Mouse (Mus musculus) neural tube, embryonic 12.5 days (tissue): ENCODE measurements around the gene Kcnk5. TPM values are rescaled to one million over a fixed set of nuclear protein-coding genes. Genes with fewer than 3 reads are reported as not detected.

Experiments used
- ATAC-seq: fragments of 200-750 bp; cut with Nextera tagmentation; 2 replicates; pipeline ENCODE4 v1.8.0; 2017; ENCODE audit warnings: low read depth, mild to moderate bottlenecking, moderate TSS enrichment, moderate library complexity; ENCODE audit not compliant: low FRiP score
- H3K27ac ChIP-seq: fragments of 300-500 bp; sonication (generic); 2 replicates; pipeline ENCODE4 v1.5.1; 2016
- H3K27me3 ChIP-seq: fragments of 300-500 bp; sonication (generic); replicated peaks from 2 replicates; pipeline ENCODE4 v1.6.1; 2016; ENCODE audit warnings: mild to moderate bottlenecking
- H3K36me3 ChIP-seq: fragments of 300-500 bp; sonication (generic); 2 replicates; pipeline ENCODE4 v1.6.1; 2016; ENCODE audit warnings: mild to moderate bottlenecking
- H3K4me1 ChIP-seq: fragments of 300-500 bp; sonication (generic); 2 replicates; pipeline ENCODE4 v1.6.1; 2016
- H3K4me2 ChIP-seq: fragments of 300-500 bp; sonication (generic); replicated peaks from 2 replicates; pipeline ENCODE4 v1.6.1; 2016; ENCODE audit warnings: mild to moderate bottlenecking
- H3K4me3 ChIP-seq: fragments of 300-500 bp; sonication (generic); 2 replicates; pipeline ENCODE4 v1.5.1; 2016
- H3K9ac ChIP-seq: fragments of 300-500 bp; sonication (generic); 2 replicates; pipeline ENCODE4 v1.6.1; 2016; ENCODE audit warnings: mild to moderate bottlenecking
- H3K9me3 ChIP-seq: fragments of 300-500 bp; sonication (generic); 2 replicates; pipeline ENCODE4 v1.6.1; 2016; ENCODE audit warnings: mild to moderate bottlenecking
- WGBS: fragments of 180-500 bp; shearing (Covaris S2); methylation state at CpG from one replicate; pipeline ENCODE4 v1.1.7; 2016; 5-methylcytosine and 5-hydroxymethylcytosine counted together
- polyA plus RNA-seq: library from polyadenylated mRNA; unstranded; fragments of >200 nt; fragmentation: Nextera tagmentation; extraction: Ambion mirVana; gene quantifications from 2 replicates; pipeline ENCODE4 v1.2.1, GENCODE M21; 2016

Gene Kcnk5
- polyA plus RNA-seq, 1 experiment from 2014 or later, result 8.4 TPM

DNA sequence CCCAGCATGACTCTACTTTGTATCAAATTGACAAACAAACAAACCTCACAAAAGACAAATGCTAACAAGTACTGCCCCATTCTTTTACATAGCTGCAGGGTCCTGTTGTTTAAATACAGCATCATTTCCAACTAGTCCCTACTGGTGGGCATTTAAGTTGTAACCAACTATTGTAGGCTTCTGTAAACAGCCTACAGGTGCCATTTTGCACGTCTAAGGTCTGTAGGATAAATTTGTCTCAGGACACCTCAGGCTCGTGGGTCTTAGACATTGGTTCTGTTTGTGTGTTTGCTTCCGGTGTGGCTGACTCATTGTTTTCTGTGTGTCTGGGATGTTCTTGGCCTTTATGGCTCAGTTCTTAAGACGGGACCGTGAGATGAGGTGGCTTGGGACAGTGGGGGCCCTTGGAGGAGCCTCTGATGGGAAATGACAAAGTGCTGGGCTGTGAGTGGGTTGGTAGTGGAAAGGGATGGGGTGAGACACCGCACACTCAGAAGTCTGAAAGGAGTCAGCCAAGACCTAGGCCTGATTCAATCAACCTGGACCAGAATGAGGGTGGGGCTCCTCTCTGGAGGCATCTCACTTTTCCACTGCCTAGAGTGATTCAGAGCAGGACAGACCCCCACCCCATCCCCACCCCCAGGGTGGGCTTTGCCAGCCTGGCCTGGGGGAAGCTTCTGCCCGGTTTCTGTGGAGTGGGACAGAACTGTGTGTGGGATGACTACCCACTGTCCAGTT, 35.1 kb upstream of the Kcnk5 start:
- H3K4me2 ChIP-seq, result no peak overlapping the region
- no peak overlapping the region for H3K27ac ChIP-seq
- no peaks in the 10 kb centered on the region for H3K27me3 ChIP-seq
- H3K9ac ChIP-seq, result no peak overlapping the region
- no peak overlapping the region for H3K4me3 ChIP-seq
- peaks cover 5% of the 10 kb centered on the region; the same call in 1 of the 2 replicates for H3K4me1 ChIP-seq
- WGBS, result 79% methylated on average over 7 of the region's 7 CpGs
- H3K9me3 ChIP-seq, result no peaks in the 10 kb centered on the region
- no peaks in the 10 kb centered on the region for H3K36me3 ChIP-seq
- ATAC-seq, result no peak

DNA sequence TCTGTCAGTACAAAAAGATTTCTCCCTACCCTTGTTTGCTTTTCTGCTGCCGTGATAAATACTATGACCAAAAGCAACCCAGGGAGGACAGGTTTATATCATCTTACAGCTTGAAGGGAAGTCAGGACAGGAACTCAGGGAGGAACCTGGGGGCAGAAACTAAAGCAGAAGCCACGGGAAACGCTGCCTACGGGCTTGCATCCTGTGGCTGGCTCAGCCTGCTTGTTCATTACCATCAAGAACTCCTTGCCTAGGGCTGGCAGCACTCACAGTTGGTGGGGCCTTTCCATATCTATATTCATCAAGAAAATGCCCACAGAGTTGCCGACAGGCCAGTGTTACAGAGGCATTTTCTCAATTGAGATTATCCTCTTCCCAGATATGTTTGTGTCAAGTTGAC, 34.2 kb upstream of the Kcnk5 start:
- no peak for ATAC-seq

DNA sequence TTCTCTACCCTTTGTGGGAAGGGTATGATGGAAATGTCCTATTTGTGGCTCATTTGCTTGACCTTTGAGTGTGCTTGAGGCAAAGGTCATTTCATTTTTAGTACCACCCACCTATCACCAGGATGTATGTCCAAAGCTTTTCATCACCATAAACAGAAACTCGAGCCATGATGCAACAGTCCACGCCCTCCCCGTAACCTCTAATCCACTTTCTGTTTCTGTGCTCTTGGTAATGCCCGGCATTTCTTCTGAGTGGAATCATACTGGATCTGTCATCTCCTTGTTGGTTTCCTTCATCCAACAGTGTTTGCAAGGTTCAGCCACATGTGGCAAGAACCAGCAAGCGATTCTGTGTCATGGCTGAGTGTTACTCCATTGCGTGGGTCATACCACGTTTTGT, 32.5 kb upstream of the Kcnk5 start:
- Histone ChIP-seq H3K27me3 (no peaks in the 10 kb centered on the region), H3K9ac (no peak overlapping the region), H3K36me3 (no peaks in the 10 kb centered on the region), H3K4me1 (no peaks in the 10 kb centered on the region), H3K9me3 (no peaks in the 10 kb centered on the region), H3K4me3 (no peak overlapping the region), H3K4me2 (no peak overlapping the region), H3K27ac (no peak overlapping the region)
- WGBS, result 92% methylated on average over 7 of the region's 7 CpGs
- no peak for ATAC-seq

More for the DNA sequence above, 34.2 kb upstream of the Kcnk5 start:
- Histone ChIP-seq H3K4me2 (no peak overlapping the region), H3K4me1 (peaks cover 1% of the 10 kb centered on the region; the same call in 1 of the 2 replicates), H3K36me3 (no peaks in the 10 kb centered on the region), H3K27ac (no peak overlapping the region), H3K9me3 (no peaks in the 10 kb centered on the region), H3K27me3 (no peaks in the 10 kb centered on the region), H3K4me3 (no peak overlapping the region), H3K9ac (no peak overlapping the region)
- 64% methylated on average over 5 of the region's 5 CpGs for WGBS

DNA sequence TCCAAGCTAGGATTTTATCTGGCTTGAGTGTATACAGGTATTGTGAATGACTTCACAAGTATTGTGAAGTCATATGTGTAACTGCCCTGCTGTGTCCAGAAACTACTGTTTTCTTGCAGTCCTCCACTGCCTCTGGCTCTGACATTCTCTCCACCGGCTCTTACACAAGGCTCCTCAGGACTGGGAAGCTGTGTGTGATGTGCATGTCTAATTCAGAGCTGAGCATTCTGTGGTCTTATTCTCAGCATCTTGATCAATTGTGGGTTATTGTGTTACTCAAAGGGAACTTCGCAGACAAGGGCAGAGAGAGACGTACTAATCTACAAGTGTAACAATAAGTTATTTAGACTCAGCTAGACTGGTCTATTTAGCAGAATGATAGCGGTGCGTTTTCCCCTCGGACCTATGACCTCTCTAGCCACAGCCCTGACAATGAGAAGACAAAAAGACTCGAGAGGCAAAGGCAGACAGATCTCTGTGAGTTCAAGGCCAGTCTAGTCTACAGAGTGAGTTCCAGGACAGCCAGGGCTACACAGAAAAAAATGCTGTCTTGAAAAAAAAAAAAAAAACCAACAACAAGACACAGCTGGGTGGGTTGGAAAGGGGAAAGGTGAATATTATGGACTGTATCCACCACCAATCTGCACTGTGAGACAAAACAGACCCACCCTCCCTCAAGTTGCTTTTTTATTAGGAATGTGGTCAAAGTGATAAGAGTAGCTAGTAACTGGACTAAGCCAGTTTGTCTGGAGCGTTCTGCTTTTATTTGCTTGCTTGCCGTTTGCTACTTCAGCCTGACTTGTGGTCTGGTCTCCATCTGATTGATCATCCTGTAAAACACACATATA, 30.4 kb upstream of the Kcnk5 start:
- H3K4me2 ChIP-seq, result no peak overlapping the region
- peaks cover 7% of the 10 kb centered on the region for H3K4me1 ChIP-seq
- ATAC-seq, result no peak
- no peaks in the 10 kb centered on the region for H3K36me3 ChIP-seq
- H3K9me3 ChIP-seq, result no peaks in the 10 kb centered on the region
- no peak overlapping the region for H3K4me3 ChIP-seq
- no peaks in the 10 kb centered on the region for H3K27me3 ChIP-seq
- no peak overlapping the region for H3K27ac ChIP-seq
- WGBS, result 38% methylated on average over 9 of the region's 9 CpGs
- no peak overlapping the region for H3K9ac ChIP-seq

DNA sequence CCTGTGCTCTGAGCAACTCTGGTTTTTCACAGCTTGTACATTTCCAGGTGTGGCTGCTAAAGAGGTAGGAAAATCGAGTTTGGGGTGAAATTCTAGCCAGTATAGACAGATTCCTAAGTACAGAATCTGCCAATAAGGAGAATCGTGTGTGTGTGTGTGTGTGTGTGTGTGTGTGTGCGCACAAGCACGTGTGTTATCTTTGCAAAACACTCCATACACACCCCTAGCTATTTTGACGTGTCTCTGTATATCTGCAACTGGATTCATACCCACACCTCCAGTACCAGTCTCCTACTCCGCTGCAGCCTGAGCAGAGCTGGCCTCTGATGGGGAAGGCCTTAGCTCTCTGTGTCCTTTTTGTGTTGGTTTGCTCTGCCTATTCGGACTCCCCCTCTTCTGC, 28.3 kb upstream of the Kcnk5 start:
- WGBS, result 90% methylated on average over 7 of the region's 7 CpGs
- no peak for ATAC-seq
- Histone ChIP-seq H3K4me1 (peaks cover 7% of the 10 kb centered on the region), H3K27me3 (no peaks in the 10 kb centered on the region), H3K9me3 (no peaks in the 10 kb centered on the region), H3K9ac (no peak overlapping the region), H3K4me3 (no peak overlapping the region), H3K4me2 (no peak overlapping the region), H3K27ac (no peak overlapping the region), H3K36me3 (no peaks in the 10 kb centered on the region)

DNA sequence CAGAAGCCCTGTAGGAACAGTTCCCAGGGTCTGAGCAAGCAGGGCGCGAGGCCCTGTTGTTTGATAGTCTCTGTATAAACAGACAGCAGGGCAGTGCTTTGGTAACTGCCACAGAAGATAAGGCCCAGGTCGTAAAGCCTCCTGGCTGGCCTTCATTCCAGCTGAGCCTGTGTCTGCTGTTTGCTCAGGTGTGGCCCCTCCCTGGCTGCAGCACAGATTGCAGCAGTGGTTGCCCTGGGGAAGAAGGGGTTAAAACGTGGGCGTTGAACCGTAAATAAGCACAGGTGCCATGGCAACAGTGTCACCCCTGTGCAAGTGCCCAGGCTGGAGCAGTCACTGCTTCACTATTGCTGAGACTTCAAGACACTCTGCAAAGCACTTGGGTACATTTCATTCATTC, 26.8 kb upstream of the Kcnk5 start:
- no peak overlapping the region for H3K27ac ChIP-seq
- peak; percentile 29; the same call in 1 of the 2 replicates for ATAC-seq

DNA sequence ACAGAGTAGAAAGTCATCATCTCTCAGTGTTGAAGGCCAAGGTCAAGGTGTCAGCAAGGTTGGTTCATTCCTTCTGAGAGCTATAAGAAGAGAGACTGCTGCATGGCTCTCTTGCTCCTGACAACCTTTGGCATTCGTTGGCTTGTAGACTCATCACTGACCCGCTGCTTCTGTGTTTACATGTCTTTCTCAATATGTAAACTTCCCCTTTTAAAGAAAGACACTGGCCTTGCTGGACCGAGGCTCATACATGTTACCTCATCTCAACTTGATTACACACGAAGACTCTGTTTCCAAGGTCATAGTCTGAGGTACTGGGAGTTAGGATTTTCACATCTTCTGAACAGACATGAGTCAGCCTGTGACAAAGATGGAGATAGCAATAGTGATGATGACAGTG, 24.1 kb upstream of the Kcnk5 start:
- ATAC-seq, result no peak
- H3K4me3 ChIP-seq, result no peak overlapping the region
- 91% methylated on average over 4 of the region's 4 CpGs for WGBS
- H3K4me1 ChIP-seq, result peaks cover 7% of the 10 kb centered on the region
- H3K9me3 ChIP-seq, result no peaks in the 10 kb centered on the region
- H3K27me3 ChIP-seq, result no peaks in the 10 kb centered on the region; the same call in 1 of the 2 replicates
- H3K36me3 ChIP-seq, result no peaks in the 10 kb centered on the region
- H3K27ac ChIP-seq, result no peak overlapping the region
- no peak overlapping the region for H3K9ac ChIP-seq
- no peak overlapping the region for H3K4me2 ChIP-seq

More for the DNA sequence above, 26.8 kb upstream of the Kcnk5 start:
- H3K4me1 ChIP-seq, result peaks cover 7% of the 10 kb centered on the region
- no peaks in the 10 kb centered on the region for H3K36me3 ChIP-seq
- H3K9ac ChIP-seq, result no peak overlapping the region
- no peaks in the 10 kb centered on the region; the same call in 1 of the 2 replicates for H3K27me3 ChIP-seq
- no peak overlapping the region for H3K4me3 ChIP-seq
- H3K9me3 ChIP-seq, result no peaks in the 10 kb centered on the region
- 13% methylated on average over 6 of the region's 6 CpGs for WGBS
- H3K4me2 ChIP-seq, result no peak overlapping the region

DNA sequence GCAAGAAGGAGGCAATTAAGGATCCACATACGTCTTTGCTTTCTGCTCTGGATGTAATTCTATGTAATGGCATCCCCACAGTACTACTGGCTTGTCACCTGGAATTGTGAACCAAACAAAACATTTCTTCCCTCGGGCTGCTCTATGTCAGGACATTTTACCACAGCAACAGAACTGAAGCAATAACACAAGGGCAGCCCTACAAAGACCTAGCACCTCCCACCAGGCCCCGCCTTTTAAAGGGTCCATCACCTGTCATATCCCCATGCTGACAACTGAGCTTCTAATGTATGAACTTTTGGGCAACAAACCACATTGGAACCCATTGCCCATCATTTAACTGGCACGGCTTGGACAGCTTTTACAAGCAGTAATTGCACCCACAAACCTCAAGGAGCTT, 21.7 kb upstream of the Kcnk5 start:
- H3K36me3 ChIP-seq, result no peaks in the 10 kb centered on the region
- H3K9me3 ChIP-seq, result no peaks in the 10 kb centered on the region
- WGBS, result 59% methylated on average over 4 of the region's 4 CpGs
- peaks cover 3% of the 10 kb centered on the region for H3K4me1 ChIP-seq
- H3K9ac ChIP-seq, result no peak overlapping the region
- H3K4me2 ChIP-seq, result no peak overlapping the region
- H3K27ac ChIP-seq, result no peak overlapping the region
- H3K4me3 ChIP-seq, result no peak overlapping the region
- no peaks in the 10 kb centered on the region; the same call in 1 of the 2 replicates for H3K27me3 ChIP-seq
- ATAC-seq, result no peak

DNA sequence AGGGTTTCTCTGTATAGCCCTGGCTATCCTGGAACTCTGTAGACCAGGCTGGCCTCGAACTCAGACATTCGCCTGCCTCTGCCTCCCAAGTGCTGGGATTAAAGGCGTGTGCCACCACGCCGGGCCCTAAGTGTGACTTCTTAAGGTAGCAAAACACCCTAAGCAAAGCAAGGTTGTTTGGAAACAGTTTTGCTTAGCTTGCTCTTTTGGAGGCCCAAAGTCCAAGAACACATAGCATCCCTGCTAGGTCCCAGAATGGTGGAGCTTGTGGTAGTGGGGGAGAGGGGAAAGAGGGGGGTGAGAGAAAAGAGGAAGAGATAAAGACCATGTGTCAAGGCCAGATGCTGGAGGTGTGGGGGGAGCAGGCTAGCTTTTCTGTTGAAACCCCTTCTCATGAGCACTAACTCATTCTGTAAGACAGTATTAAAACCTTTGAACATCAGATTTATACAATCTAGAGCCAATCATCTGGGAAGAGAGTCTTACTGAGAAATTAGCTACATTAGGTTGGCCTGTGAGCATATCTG, 21.1 kb upstream of the Kcnk5 start:
- H3K27me3 ChIP-seq, result no peaks in the 10 kb centered on the region; the same call in 1 of the 2 replicates
- no peak overlapping the region for H3K9ac ChIP-seq
- ATAC-seq, result no peak
- H3K27ac ChIP-seq, result no peak overlapping the region
- H3K4me1 ChIP-seq, result no peaks in the 10 kb centered on the region; the same call in 1 of the 2 replicates
- no peak overlapping the region for H3K4me3 ChIP-seq
- no peak overlapping the region for H3K4me2 ChIP-seq
- WGBS, result 98% methylated on average over 5 of the region's 5 CpGs
- H3K9me3 ChIP-seq, result no peaks in the 10 kb centered on the region
- H3K36me3 ChIP-seq, result no peaks in the 10 kb centered on the region

DNA sequence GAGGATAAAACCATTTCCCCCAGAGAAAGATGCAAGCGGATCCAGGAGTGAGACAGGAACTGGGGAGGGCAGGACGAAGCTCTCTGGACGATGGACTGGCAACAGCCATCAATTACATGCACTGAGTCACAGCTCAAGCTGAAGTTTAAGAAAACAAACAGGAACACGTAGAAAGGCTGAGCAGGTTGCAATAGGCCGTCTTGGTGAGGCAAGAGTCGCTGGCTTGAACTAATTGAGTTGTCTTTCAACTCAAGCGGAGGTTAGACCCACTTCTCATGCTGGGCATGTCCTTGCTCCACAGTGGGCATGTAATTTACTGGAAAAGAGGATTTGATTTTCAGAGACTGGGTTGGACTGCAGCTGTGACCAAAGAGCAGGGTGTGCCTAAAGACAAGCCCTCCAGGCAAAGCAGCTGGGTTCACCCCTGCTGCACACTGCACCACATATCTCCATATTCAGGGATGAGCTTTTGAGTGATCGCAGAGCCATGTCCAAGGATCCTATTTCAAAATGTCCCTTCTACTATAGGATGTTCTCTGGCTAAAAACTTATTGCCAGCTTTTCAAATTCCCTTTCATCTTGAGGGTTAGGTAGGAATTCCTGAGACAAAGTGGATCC, 19.6 kb upstream of the Kcnk5 start:
- no peak for ATAC-seq
- 54% methylated on average over 8 of the region's 8 CpGs for WGBS
- no peaks in the 10 kb centered on the region; the same call in 1 of the 2 replicates for H3K4me1 ChIP-seq

DNA sequence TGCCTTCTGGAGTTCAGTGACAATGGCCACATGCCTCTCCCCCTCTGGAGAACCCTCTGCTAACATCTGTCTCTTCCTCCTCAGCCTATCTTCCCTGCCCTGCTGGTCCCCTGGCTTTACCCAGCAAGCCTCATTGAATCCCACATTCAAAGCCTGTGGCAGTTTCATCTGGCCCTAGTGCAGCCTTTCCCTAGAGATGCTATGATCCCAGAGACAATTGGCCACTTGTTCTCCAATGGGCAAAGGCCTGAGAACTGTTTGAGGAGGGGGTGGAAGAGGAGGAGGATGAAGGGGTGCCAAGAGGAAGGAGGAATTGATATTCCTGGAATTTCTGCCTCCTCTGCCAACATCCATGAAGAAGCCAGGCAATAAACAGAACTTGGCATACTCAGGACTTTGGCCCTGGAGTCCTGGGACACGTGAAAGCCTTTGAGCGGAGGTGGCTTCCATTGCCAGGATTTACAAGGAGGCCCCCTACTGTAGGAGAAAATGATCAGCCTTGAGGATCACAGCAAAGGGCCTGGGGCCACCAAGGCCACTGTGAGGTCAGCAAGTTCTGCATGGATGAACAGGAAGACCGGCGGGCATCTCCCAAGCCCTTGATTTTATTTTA, 11.6 kb upstream of the Kcnk5 start:
- Histone ChIP-seq H3K9me3 (no peaks in the 10 kb centered on the region), H3K4me2 (no peak overlapping the region), H3K4me1 (no peaks in the 10 kb centered on the region), H3K9ac (no peak overlapping the region), H3K36me3 (no peaks in the 10 kb centered on the region), H3K27ac (no peak overlapping the region), H3K4me3 (no peak overlapping the region), H3K27me3 (no peaks in the 10 kb centered on the region)
- ATAC-seq, result no peak
- 83% methylated on average over 4 of the region's 4 CpGs for WGBS

More for the DNA sequence above, 19.6 kb upstream of the Kcnk5 start:
- Histone ChIP-seq H3K4me2 (no peak overlapping the region), H3K4me3 (no peak overlapping the region), H3K36me3 (no peaks in the 10 kb centered on the region), H3K9me3 (no peaks in the 10 kb centered on the region), H3K27me3 (no peaks in the 10 kb centered on the region; the same call in 1 of the 2 replicates), H3K9ac (no peak overlapping the region), H3K27ac (no peak overlapping the region)
